16 mouse cellular contexts compared by ENCODE assay signal in the genomic region with DNA sequence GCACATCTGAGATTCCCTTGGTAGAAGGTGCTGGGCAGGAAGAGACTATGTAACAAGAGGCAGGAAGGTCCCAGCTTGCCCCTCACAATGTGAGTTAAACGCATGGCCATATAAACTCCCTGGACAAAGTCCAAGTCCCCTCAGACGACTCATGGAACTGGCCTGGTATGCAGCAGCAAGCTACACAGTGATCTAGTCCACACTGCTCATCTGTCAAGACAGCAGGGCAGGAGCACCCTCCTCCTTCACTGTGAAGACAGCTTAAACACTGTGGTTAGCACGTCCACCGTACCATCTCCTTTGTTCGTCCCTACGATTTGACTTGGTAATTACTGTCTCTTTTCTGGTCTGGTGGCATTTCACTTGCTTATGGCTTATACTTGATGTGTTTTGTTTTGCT.
DNase-seq lines count a peak whose midpoint lies in the region; ATAC-seq lines count a peak whose summit lies in the region.
"Had no signal": no experiment of that assay in that cellular context is flagged by ENCODE, and none has a peak within 500 bp of the region (broad histone marks: within the 10 kb centered on the region; RNA-seq: fewer than 3 reads in every experiment).

No protein-coding gene starts in this region.

- no peak for DNase-seq in kidney, adult 18-20 months
- no peak for DNase-seq in midbrain, embryonic 10.5 days (ENCODE audit: low spot score)
- no peak for DNase-seq in midbrain, embryonic 14.5 days
- no peak for DNase-seq in Muller cell, postnatal 12 days (ENCODE audit: inconsistent ontology term)
- no peak for DNase-seq in cerebellum, adult 11 months
- DNase-seq: cerebellum, postnatal 25 days; gastrocnemius, postnatal 10 days; heart, adult 2 months; kidney, adult 2 months; right cerebral cortex, postnatal 4 days; thymus, adult 2 months had no signal

- WGBS in kidney, embryonic 15.5 days: 63% methylated on average over 6 of the region's 6 CpGs
- 73% methylated on average over 6 of the region's 6 CpGs for WGBS in midbrain, embryonic 10.5 days
- 32% methylated on average over 6 of the region's 6 CpGs for WGBS in midbrain, embryonic 14.5 days
- 39% methylated on average over 6 of the region's 6 CpGs for WGBS in intestine, embryonic 16.5 days

- H3K9me3 ChIP-seq in kidney, embryonic 15.5 days (replicated peaks): no peaks in the 10 kb centered on the region
- no peaks in the 10 kb centered on the region for H3K9me3 ChIP-seq in midbrain, embryonic 10.5 days (replicated peaks)
- H3K9me3 ChIP-seq in midbrain, embryonic 14.5 days (ENCODE audit: control insufficient read depth, low read length): no peaks in the 10 kb centered on the region
- no peaks in the 10 kb centered on the region for H3K9me3 ChIP-seq in intestine, embryonic 16.5 days (ENCODE audit: control insufficient read depth, low read length)
- H3K9me3 ChIP-seq: G1E; heart, embryonic 15.5 days had no signal

- no peak overlapping the region for H3K9ac ChIP-seq in kidney, embryonic 15.5 days
- H3K9ac ChIP-seq in midbrain, embryonic 14.5 days (replicated peaks; ENCODE audit: low read length): no peak overlapping the region
- no peak overlapping the region for H3K9ac ChIP-seq in intestine, embryonic 16.5 days (ENCODE audit: low read depth, low read length)
- H3K9ac ChIP-seq: heart, embryonic 15.5 days had no signal

- peaks cover 26% of the 10 kb centered on the region for H3K4me1 ChIP-seq in kidney, embryonic 15.5 days
- peaks cover 23% of the 10 kb centered on the region for H3K4me1 ChIP-seq in midbrain, embryonic 10.5 days
- H3K4me1 ChIP-seq in midbrain, embryonic 14.5 days (ENCODE audit: control insufficient read depth, insufficient read depth, low read length): peaks cover 9% of the 10 kb centered on the region; the same call in 1 of the 2 replicates
- peaks cover 19% of the 10 kb centered on the region for H3K4me1 ChIP-seq in intestine, embryonic 16.5 days (ENCODE audit: control insufficient read depth, insufficient read depth, low read length)

- H3K36me3 ChIP-seq in kidney, embryonic 15.5 days: no peaks in the 10 kb centered on the region
- H3K36me3 ChIP-seq in midbrain, embryonic 10.5 days: no peaks in the 10 kb centered on the region
- H3K36me3 ChIP-seq in midbrain, embryonic 14.5 days (ENCODE audit: control insufficient read depth, insufficient read depth, low read length): no peaks in the 10 kb centered on the region
- H3K36me3 ChIP-seq in intestine, embryonic 16.5 days (ENCODE audit: control insufficient read depth, insufficient read depth, low read length): no peaks in the 10 kb centered on the region
- H3K36me3 ChIP-seq: heart, embryonic 15.5 days had no signal

- no peak for ATAC-seq in kidney, embryonic 15.5 days (replicated peaks; ENCODE audit: low FRiP score)
- ATAC-seq in midbrain, embryonic 14.5 days (ENCODE audit: low FRiP score, low TSS enrichment): no peak
- ATAC-seq in intestine, embryonic 16.5 days: peak; percentile 58
- ATAC-seq: CD4-positive, CD25-positive, alpha-beta regulatory T cell, adult 4 months had no signal

- no peak overlapping the region for H3K4me2 ChIP-seq in kidney, embryonic 15.5 days
- H3K4me2 ChIP-seq in midbrain, embryonic 14.5 days (ENCODE audit: low read length): no peak overlapping the region
- H3K4me2 ChIP-seq in intestine, embryonic 16.5 days (ENCODE audit: low read depth, low read length): no peak overlapping the region
- H3K4me2 ChIP-seq: heart, embryonic 15.5 days had no signal

- no peak overlapping the region for H3K4me3 ChIP-seq in kidney, embryonic 15.5 days (replicated peaks)
- no peak overlapping the region for H3K4me3 ChIP-seq in midbrain, embryonic 10.5 days
- no peak overlapping the region for H3K4me3 ChIP-seq in midbrain, embryonic 14.5 days (replicated peaks; ENCODE audit: low read depth, low read length)
- no peak overlapping the region for H3K4me3 ChIP-seq in intestine, embryonic 16.5 days (ENCODE audit: low read length)
- H3K4me3 ChIP-seq: heart, adult 2 months; heart, embryonic 15.5 days had no signal

- H3K27me3 ChIP-seq in kidney, embryonic 15.5 days: no peaks in the 10 kb centered on the region
- H3K27me3 ChIP-seq in midbrain, embryonic 10.5 days (ENCODE audit: low read depth, poor library complexity, severe bottlenecking): no peaks in the 10 kb centered on the region
- no peaks in the 10 kb centered on the region for H3K27me3 ChIP-seq in midbrain, embryonic 14.5 days (ENCODE audit: control insufficient read depth, insufficient read depth, low read length)
- no peaks in the 10 kb centered on the region for H3K27me3 ChIP-seq in intestine, embryonic 16.5 days (replicated peaks; ENCODE audit: control insufficient read depth, insufficient read depth, low read length)
- H3K27me3 ChIP-seq: heart, embryonic 15.5 days had no signal

- H3K27ac ChIP-seq in kidney, embryonic 15.5 days: peak overlapping the region; percentile 24; the same call in 1 of the 2 replicates
- 0 out of 2 replicates have a peak overlapping the region, but pooled peaks have one; percentile 55 for H3K27ac ChIP-seq in midbrain, embryonic 10.5 days (replicated peaks)
- no peak overlapping the region for H3K27ac ChIP-seq in midbrain, embryonic 14.5 days (replicated peaks; ENCODE audit: low read depth, low read length)
- peak overlapping the region; percentile 42 for H3K27ac ChIP-seq in intestine, embryonic 16.5 days (ENCODE audit: low read length)
- H3K27ac ChIP-seq: heart, adult 2 months; heart, embryonic 15.5 days had no signal
